Mouse (Mus musculus): ENCODE measurements around the gene Rhox4a. TPM values are rescaled to one million over a fixed set of nuclear protein-coding genes. Genes with fewer than 3 reads are reported as not detected.
"Not testable (repeated sequence)": the region's sequence is repeated elsewhere in the genome, so short reads cannot be mapped to it uniquely, and the experiment has no call there.

Gene Rhox4a
- not detected in 2 replicates for polyA plus RNA-seq (2015; fragmentation: Nextera tagmentation; extraction: Ambion mirVana)

DNA sequence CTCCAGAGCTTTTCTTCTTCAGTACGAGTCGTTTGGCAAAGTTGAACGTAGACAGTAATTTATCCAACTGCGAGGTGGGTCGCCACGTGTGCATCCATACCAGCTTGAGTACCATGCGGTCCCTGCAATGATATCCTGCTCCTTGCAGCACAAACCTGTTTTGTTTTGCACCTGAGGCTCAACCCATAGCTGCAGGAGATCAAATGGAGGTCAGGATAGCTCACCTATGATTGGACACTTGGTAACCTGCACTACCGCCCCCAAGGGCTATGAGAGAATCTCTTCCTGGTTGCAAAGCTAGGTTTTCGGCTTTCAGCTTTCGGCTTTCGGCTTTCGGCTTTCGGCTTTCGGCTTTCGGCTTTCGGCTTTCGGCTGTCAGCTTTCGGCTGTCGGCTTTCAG, at the start of gene Rhox4a:
TSS of gene Rhox4a (plus strand) at position 301 of the 400 bp plus-strand sequence.
- H3K4me2 ChIP-seq (replicated peaks); ATAC-seq (ENCODE audit: insufficient number of reproducible peaks, low FRiP score, low TSS enrichment, low read depth): not testable (repeated sequence)
- WGBS = 81% methylated on average over 10 of the region's 19 CpGs

DNA sequence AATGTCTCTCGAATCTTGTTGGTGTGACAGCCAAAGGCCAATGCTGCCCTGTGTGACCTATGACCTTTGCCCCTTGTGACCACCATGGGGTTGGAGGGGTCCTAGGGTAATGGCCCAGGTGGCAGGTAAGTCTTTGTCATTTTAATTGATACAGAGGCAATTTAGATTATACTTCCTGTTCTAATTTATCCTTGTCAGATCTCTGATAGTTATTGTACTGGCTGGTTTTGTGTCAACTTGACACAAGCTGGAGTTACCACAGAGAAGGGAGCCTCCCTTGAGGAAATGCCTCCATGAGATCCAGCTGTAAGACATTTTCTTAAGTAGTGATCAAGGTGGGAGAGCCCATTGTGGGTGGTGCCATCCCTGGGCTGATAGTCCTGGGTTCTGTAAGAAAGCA, 43.0 kb upstream of the Rhox4a start, which contains the start of gene Rhox1:
TSS of gene Rhox1 (minus strand) at position 101 of the 400 bp plus-strand sequence.
- H3K9ac ChIP-seq; H3K27me3 ChIP-seq; H3K9me3 ChIP-seq (replicated peaks); ATAC-seq (ENCODE audit: insufficient number of reproducible peaks, low FRiP score, low TSS enrichment, low read depth); H3K27ac ChIP-seq (replicated peaks); H3K4me1 ChIP-seq; H3K4me2 ChIP-seq (replicated peaks); H3K4me3 ChIP-seq (replicated peaks); H3K36me3 ChIP-seq: not testable (repeated sequence)
- WGBS = 68% methylated on average over 1 of the region's 1 CpGs

More for the DNA sequence above, at the start of gene Rhox4a:
- H3K27ac ChIP-seq (replicated peaks); H3K9ac ChIP-seq; H3K4me3 ChIP-seq (replicated peaks); H3K27me3 ChIP-seq; H3K4me1 ChIP-seq; H3K9me3 ChIP-seq (replicated peaks); H3K36me3 ChIP-seq: not testable (repeated sequence)

DNA sequence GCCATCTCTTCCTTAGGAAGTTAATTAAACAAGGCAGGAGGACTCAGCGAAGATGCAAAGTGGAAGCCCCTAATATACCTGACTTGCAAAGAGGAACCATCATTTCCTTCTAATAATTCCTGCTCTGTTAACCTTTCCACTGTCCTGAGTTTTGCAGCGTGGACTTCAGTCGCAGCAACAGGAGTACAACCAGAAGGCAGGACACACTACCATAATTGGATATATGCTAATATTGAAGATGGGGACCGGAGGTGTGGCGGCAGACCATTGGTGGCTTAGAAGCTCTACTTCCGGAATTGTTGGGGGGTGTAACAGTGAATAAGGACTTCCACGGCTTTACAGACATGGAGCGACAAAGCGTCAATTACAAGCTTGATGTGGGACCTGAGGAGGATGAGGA, 20.5 kb upstream of the Rhox4a start, which contains the start of gene Rhox2a:
TSS of gene Rhox2a (plus strand) at position 301 of the 400 bp plus-strand sequence.
- H3K9ac ChIP-seq; H3K4me1 ChIP-seq; H3K36me3 ChIP-seq; H3K4me3 ChIP-seq (replicated peaks); H3K9me3 ChIP-seq (replicated peaks); H3K27me3 ChIP-seq; H3K27ac ChIP-seq (replicated peaks); H3K4me2 ChIP-seq (replicated peaks); ATAC-seq (ENCODE audit: insufficient number of reproducible peaks, low FRiP score, low TSS enrichment, low read depth): not testable (repeated sequence)
- 100% methylated on average over 1 of the region's 9 CpGs for WGBS

DNA sequence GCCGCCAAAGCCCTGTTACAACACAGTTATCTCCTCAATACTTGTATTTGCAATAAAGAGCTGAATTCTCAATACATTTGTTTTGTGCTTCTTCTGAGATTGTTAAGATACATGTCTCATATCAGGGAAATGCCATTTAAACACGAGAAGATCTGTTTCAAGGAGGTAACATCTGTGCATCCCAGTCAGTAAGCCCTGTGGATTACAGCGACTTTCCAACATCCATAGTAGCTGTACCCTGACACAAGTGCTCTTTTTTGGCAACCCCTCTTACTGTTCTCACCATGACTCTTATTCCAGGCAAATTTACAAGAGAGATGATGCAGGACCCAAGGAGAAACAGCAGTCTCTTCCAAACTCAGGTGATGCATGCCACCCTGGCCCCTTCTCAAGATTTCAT, 15.5 kb upstream of the Rhox4a start, which contains the start of gene Rhox3a:
TSS of gene Rhox3a (plus strand) at position 301 of the 400 bp plus-strand sequence.
- H3K4me2 ChIP-seq (replicated peaks); H3K4me3 ChIP-seq (replicated peaks); ATAC-seq (ENCODE audit: insufficient number of reproducible peaks, low FRiP score, low TSS enrichment, low read depth); H3K4me1 ChIP-seq; H3K27ac ChIP-seq (replicated peaks); H3K36me3 ChIP-seq; H3K9me3 ChIP-seq (replicated peaks); H3K9ac ChIP-seq; H3K27me3 ChIP-seq: not testable (repeated sequence)
- 70% methylated on average over 1 of the region's 3 CpGs for WGBS

Other genes starting within 250 kb of the Rhox4a start
- not detected in 2 replicates for gene Sowahd, start 216.5 kb upstream of the Rhox4a start, polyA plus RNA-seq (2015; fragmentation: Nextera tagmentation; extraction: Ambion mirVana)
- 534 and 566 TPM in 2 replicates for gene Rpl39, start 179.9 kb upstream of the Rhox4a start, polyA plus RNA-seq (2015; fragmentation: Nextera tagmentation; extraction: Ambion mirVana)
- gene Upf3b, start 155.0 kb upstream of the Rhox4a start, polyA plus RNA-seq (2015; fragmentation: Nextera tagmentation; extraction: Ambion mirVana) = 16.6 and 17.6 TPM in 2 replicates
- gene Nkap, start 138.5 kb upstream of the Rhox4a start, polyA plus RNA-seq (2015; fragmentation: Nextera tagmentation; extraction: Ambion mirVana) = 14.1 and 16.5 TPM in 2 replicates
- 1.2 and 1.4 TPM in 2 replicates for gene Akap14, start 96.5 kb upstream of the Rhox4a start, polyA plus RNA-seq (2015; fragmentation: Nextera tagmentation; extraction: Ambion mirVana)
- gene Ndufa1, start 74.2 kb upstream of the Rhox4a start, polyA plus RNA-seq (2015; fragmentation: Nextera tagmentation; extraction: Ambion mirVana) = 448 and 463 TPM in 2 replicates
- gene Rnf113a1, start 74.1 kb upstream of the Rhox4a start, polyA plus RNA-seq (2015; fragmentation: Nextera tagmentation; extraction: Ambion mirVana) = 12.6 and 13.4 TPM in 2 replicates
- gene Gm9, start 54.3 kb upstream of the Rhox4a start, polyA plus RNA-seq (2015; fragmentation: Nextera tagmentation; extraction: Ambion mirVana) = not detected in 2 replicates
- gene Rhox1, start 43.1 kb upstream of the Rhox4a start, polyA plus RNA-seq (2015; fragmentation: Nextera tagmentation; extraction: Ambion mirVana) = not detected in 2 replicates
- gene Rhox2a, start 20.4 kb upstream of the Rhox4a start, polyA plus RNA-seq (2015; fragmentation: Nextera tagmentation; extraction: Ambion mirVana) = not detected in 2 replicates
- gene Rhox3a, start 15.4 kb upstream of the Rhox4a start, polyA plus RNA-seq (2015; fragmentation: Nextera tagmentation; extraction: Ambion mirVana) = 0.33 TPM in 1 of 2 replicates, not detected in the other
- not detected in 2 replicates for gene Rhox3a2, start 114.7 kb downstream of the Rhox4a start, polyA plus RNA-seq (2015; fragmentation: Nextera tagmentation; extraction: Ambion mirVana)
- gene Rhox4a2, start 125.5 kb downstream of the Rhox4a start, polyA plus RNA-seq (2015; fragmentation: Nextera tagmentation; extraction: Ambion mirVana) = 0.55 and 1.5 TPM in 2 replicates
- gene Rhox2b, start 146.7 kb downstream of the Rhox4a start, polyA plus RNA-seq (2015; fragmentation: Nextera tagmentation; extraction: Ambion mirVana) = not detected in 2 replicates
- 0.43 and 0.72 TPM in 2 replicates for gene Rhox4b, start 167.2 kb downstream of the Rhox4a start, polyA plus RNA-seq (2015; fragmentation: Nextera tagmentation; extraction: Ambion mirVana)
- gene Rhox2c, start 188.3 kb downstream of the Rhox4a start, polyA plus RNA-seq (2015; fragmentation: Nextera tagmentation; extraction: Ambion mirVana) = not detected in 2 replicates
- gene Rhox3c, start 193.2 kb downstream of the Rhox4a start, polyA plus RNA-seq (2015; fragmentation: Nextera tagmentation; extraction: Ambion mirVana) = not detected in 2 replicates
- not detected in 2 replicates for gene Rhox4c, start 215.0 kb downstream of the Rhox4a start, polyA plus RNA-seq (2015; fragmentation: Nextera tagmentation; extraction: Ambion mirVana)
- gene Rhox2d, start 228.1 kb downstream of the Rhox4a start, polyA plus RNA-seq (2015; fragmentation: Nextera tagmentation; extraction: Ambion mirVana) = not detected in 2 replicates
- not detected in 2 replicates for gene Rhox4d, start 249.0 kb downstream of the Rhox4a start, polyA plus RNA-seq (2015; fragmentation: Nextera tagmentation; extraction: Ambion mirVana)